Mouse (Mus musculus): Measurements from ENCODE around the gene Nphs2. TPM values are rescaled to one million over a fixed set of nuclear protein-coding genes. Genes with fewer than 3 reads are reported as not detected.

The Nphs2 gene
- polyA plus RNA-seq, 1 experiment from 2014 or later, result not detected

DNA sequence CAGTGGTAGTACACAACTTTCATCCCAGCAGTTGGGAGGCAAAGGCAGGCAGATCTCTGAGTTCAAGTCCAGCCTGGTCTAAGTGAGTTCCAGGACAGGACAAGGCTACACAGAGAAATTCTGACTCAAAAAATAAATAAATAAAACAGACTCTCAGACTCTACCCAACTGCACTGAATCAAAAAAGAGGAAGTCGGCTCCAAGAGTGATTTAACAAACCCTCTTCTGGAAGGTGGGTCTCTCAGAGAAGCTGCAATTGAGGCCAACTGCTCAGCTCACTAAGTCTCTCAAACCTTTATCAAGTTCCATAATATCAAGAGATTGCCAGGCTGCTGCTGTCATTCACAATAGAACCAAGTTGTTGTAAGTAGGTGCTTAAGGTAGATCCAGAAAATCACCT lies 1.9 kb upstream of the Nphs2 start:
- Histone ChIP-seq H3K4me2 (no peak overlapping the region), H3K36me3 (ENCODE audit: insufficient read depth) (no peaks in the 10 kb centered on the region), H3K4me1 (ENCODE audit: insufficient read depth) (no peaks in the 10 kb centered on the region), H3K4me3 (ENCODE audit: low read depth, low read length) (no peak overlapping the region), H3K9me3 (ENCODE audit: low read depth, low read length) (no peaks in the 10 kb centered on the region), H3K9ac (no peak overlapping the region), H3K27ac (ENCODE audit: low read depth) (no peak overlapping the region), H3K27me3 (ENCODE audit: insufficient read depth, low read length) (peaks cover 42% of the 10 kb centered on the region)
- DNase-seq (no peak), ATAC-seq (ENCODE audit: insufficient read depth) (no peak)
- 55% methylated on average over 1 of the region's 1 CpGs for WGBS
- no peak for TF ChIP-seq CTCF (IDR thresholded peaks at IDR 0.05; ENCODE audit: low read depth)

DNA sequence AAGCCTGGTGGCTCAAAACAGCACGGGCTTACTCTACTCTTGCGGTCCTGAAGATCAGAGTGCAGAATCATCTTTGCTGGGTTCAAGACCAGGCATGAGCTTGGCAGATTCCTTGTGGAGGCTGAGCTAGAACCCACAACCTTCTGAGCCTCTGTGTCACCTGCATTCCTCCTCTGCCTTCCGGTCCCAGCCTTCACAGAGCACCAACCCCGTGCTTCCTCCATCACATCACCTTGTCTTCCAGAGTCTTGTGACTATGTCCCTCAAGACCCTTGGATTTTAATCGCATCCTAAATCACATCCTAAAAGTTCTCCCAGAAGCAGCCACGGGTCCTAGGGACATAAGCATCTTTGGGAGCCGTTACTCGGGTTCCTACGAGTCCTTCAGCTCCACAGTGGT lies 12.6 kb downstream of the Nphs2 start:
- DNase-seq (no peak), ATAC-seq (ENCODE audit: insufficient read depth) (no peak)
- no peak for TF ChIP-seq CTCF (IDR thresholded peaks at IDR 0.05; ENCODE audit: low read depth)
- Histone ChIP-seq H3K9ac (no peak overlapping the region), H3K4me2 (no peak overlapping the region), H3K27me3 (ENCODE audit: insufficient read depth, low read length) (no peaks in the 10 kb centered on the region), H3K4me3 (ENCODE audit: low read depth, low read length) (no peak overlapping the region), H3K4me1 (ENCODE audit: insufficient read depth) (no peaks in the 10 kb centered on the region), H3K27ac (ENCODE audit: low read depth) (no peak overlapping the region), H3K9me3 (ENCODE audit: low read depth, low read length) (no peaks in the 10 kb centered on the region), H3K36me3 (ENCODE audit: insufficient read depth) (no peaks in the 10 kb centered on the region)
- WGBS, result 85% methylated on average over 9 of the region's 9 CpGs

DNA sequence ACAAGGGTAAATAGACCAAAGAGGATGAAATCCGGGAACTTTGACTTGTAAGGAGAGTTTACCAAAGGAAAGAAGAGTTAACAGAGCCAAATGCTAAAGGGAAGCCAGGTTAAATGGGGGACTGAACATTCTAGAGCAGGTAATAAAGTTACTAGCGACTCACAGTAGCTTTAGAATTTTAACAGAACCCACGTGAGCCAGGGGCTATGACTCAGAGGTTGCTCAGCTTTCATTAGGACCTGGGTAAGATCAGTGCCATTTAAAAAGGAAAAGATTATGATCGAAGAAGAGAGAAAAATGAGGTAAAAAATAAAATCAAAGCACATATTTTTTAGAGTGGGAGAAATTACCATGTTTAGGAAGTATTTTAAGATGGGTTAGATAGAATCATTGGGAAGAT lies 30.3 kb downstream of the Nphs2 start:
- ATAC-seq (ENCODE audit: insufficient read depth), result no peak
- H3K4me2 ChIP-seq, result no peak overlapping the region
- no peaks in the 10 kb centered on the region; the same call in 1 of the 2 replicates for H3K9me3 ChIP-seq (ENCODE audit: low read depth, low read length)
- no peaks in the 10 kb centered on the region for H3K36me3 ChIP-seq (ENCODE audit: insufficient read depth)
- H3K9ac ChIP-seq, result no peak overlapping the region
- no peak overlapping the region for H3K4me3 ChIP-seq (ENCODE audit: low read depth, low read length)
- whole genome bisulfite sequencing, result 66% methylated on average over 4 of the region's 4 CpGs
- H3K4me1 ChIP-seq (ENCODE audit: insufficient read depth), result no peaks in the 10 kb centered on the region
- DNase-seq, result no peak
- H3K27me3 ChIP-seq (ENCODE audit: insufficient read depth, low read length), result no peaks in the 10 kb centered on the region
- no peak overlapping the region for H3K27ac ChIP-seq (ENCODE audit: low read depth)
- TF ChIP-seq CTCF (IDR thresholded peaks at IDR 0.05; ENCODE audit: low read depth), result no peak

DNA sequence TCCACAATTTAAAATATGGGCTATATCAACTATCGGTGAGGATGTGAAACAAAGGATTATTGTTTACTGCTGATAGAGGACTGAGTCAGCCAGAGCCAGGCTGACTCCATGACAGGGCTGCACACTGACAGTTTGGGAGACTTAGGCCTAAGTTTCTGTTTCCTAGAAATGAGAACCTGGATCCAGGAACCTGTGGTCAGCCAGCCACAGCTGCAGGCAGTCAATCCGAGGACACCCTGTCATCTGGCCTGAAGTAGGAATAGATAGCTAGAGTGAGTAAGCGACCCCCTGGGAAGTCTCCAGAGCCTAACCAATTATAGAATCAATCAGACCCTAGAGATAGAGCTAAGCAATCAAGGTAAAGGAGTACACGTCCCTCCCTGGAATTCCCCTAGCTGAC lies 33.9 kb downstream of the Nphs2 start:
- Histone ChIP-seq H3K27me3 (ENCODE audit: insufficient read depth, low read length) (no peaks in the 10 kb centered on the region), H3K36me3 (ENCODE audit: insufficient read depth) (no peaks in the 10 kb centered on the region), H3K4me3 (ENCODE audit: low read depth, low read length) (no peak overlapping the region), H3K27ac (ENCODE audit: low read depth) (no peak overlapping the region), H3K9ac (no peak overlapping the region), H3K9me3 (ENCODE audit: low read depth, low read length) (no peaks in the 10 kb centered on the region), H3K4me2 (no peak overlapping the region), H3K4me1 (ENCODE audit: insufficient read depth) (no peaks in the 10 kb centered on the region)
- DNase-seq (no peak), ATAC-seq (ENCODE audit: insufficient read depth) (no peak)
- no peak for TF ChIP-seq CTCF (IDR thresholded peaks at IDR 0.05; ENCODE audit: low read depth)
- WGBS, result 41% methylated on average over 4 of the region's 4 CpGs

DNA sequence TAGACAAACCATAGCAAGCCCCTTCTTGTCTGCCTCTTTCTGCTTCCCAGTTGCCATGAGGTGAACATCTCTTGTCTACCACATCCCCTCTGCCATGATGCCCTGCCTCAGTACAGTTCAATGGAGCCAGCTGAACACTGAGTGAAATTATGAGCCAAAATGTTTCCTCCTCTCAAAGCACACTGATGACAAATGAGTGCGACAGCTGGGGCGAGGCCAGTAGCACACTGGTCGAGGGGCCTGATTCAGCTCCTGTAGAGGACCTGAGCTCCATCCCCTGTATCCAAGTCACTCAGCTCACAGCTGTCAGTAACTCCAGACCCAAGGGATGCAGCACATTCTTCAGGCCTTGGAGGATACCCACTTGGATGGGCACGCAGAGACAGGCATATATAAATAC lies 35.1 kb downstream of the Nphs2 start:
- no peak overlapping the region for H3K4me3 ChIP-seq (ENCODE audit: low read depth, low read length)
- no peak overlapping the region for H3K4me2 ChIP-seq
- no peaks in the 10 kb centered on the region for H3K9me3 ChIP-seq (ENCODE audit: low read depth, low read length)
- no peak overlapping the region for H3K27ac ChIP-seq (ENCODE audit: low read depth)
- no peak for TF ChIP-seq CTCF (IDR thresholded peaks at IDR 0.05; ENCODE audit: low read depth)
- no peak for ATAC-seq (ENCODE audit: insufficient read depth)
- H3K9ac ChIP-seq, result no peak overlapping the region
- H3K4me1 ChIP-seq (ENCODE audit: insufficient read depth), result no peaks in the 10 kb centered on the region
- DNase-seq, result no peak
- H3K36me3 ChIP-seq (ENCODE audit: insufficient read depth), result no peaks in the 10 kb centered on the region
- WGBS, result 81% methylated on average over 4 of the region's 4 CpGs
- H3K27me3 ChIP-seq (ENCODE audit: insufficient read depth, low read length), result no peaks in the 10 kb centered on the region

DNA sequence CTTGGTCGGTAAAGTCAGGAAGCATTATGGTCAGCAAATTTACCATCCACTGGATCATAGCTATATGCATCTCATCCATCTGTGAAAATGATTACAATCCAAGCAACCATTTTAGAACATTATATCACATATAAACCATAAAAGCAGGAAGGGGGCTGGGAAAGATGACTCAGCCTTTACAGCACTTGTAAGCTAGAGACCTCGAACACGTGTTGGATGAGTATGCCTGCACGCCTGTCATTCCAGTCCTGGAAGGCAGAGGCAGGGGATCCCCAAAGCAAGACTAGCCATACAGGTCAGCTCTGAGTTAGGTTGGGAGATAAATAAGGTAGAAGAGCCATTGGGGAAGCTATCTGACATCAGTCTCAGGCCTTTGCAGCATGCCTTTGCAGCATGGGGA lies 38.5 kb downstream of the Nphs2 start:
- Histone ChIP-seq H3K4me2 (no peak overlapping the region), H3K27me3 (ENCODE audit: insufficient read depth, low read length) (no peaks in the 10 kb centered on the region), H3K9ac (no peak overlapping the region), H3K4me3 (ENCODE audit: low read depth, low read length) (no peak overlapping the region), H3K36me3 (ENCODE audit: insufficient read depth) (no peaks in the 10 kb centered on the region), H3K27ac (ENCODE audit: low read depth) (no peak overlapping the region), H3K9me3 (ENCODE audit: low read depth, low read length) (no peaks in the 10 kb centered on the region), H3K4me1 (ENCODE audit: insufficient read depth) (no peaks in the 10 kb centered on the region)
- ATAC-seq (ENCODE audit: insufficient read depth) (no peak), DNase-seq (no peak)
- 70% methylated on average over 4 of the region's 4 CpGs for WGBS
- TF ChIP-seq CTCF (IDR thresholded peaks at IDR 0.05; ENCODE audit: low read depth), result no peak

DNA sequence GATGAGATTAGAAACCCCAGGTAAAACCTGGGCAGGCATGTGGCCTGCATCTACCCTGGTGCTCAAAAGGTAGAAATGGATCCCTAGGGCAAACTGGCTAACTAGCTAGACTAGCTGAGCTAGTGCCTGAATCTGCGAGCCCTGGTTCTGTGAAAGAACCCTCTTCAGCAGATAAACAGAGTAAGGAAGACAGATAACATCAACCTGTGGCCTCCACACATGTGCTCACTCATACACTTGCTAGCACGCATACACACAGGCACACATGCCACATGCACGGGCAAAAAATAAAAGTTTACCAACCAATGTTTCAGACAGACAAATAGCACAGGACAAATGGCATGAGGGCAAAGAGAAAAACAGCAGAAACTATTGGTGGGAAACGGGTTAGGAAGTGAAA lies 39.9 kb downstream of the Nphs2 start:
- no peaks in the 10 kb centered on the region for H3K36me3 ChIP-seq (ENCODE audit: insufficient read depth)
- H3K27me3 ChIP-seq (ENCODE audit: insufficient read depth, low read length), result no peaks in the 10 kb centered on the region
- H3K9me3 ChIP-seq (ENCODE audit: low read depth, low read length), result no peaks in the 10 kb centered on the region
- no peak for DNase-seq
- no peak for ATAC-seq (ENCODE audit: insufficient read depth)
- no peaks in the 10 kb centered on the region for H3K4me1 ChIP-seq (ENCODE audit: insufficient read depth)
- TF ChIP-seq CTCF (IDR thresholded peaks at IDR 0.05; ENCODE audit: low read depth), result no peak
- no peak overlapping the region for H3K4me2 ChIP-seq
- no peak overlapping the region for H3K9ac ChIP-seq
- H3K27ac ChIP-seq (ENCODE audit: low read depth), result no peak overlapping the region
- WGBS, result 77% methylated on average over 4 of the region's 4 CpGs
- H3K4me3 ChIP-seq (ENCODE audit: low read depth, low read length), result no peak overlapping the region

DNA sequence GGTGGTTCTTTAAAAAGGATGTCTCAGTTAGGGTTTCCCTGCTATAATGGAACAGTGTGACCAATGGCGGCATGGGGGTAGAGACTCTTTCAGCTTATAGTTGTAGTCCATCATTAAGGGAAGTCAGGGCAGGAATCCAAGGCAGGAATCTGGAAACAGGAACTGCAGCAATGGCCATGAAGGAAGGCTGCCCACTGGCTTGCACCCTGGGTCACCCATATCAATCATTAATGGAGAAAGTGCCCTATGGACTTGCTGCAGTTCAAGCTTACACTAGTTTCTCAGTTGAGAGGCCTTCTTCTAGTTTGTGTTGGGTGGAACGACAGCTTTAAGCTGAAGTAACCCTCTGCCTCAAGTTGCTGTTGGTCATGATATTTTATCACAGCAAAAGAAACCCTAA lies 41.9 kb downstream of the Nphs2 start:
- WGBS, result 87% methylated on average over 2 of the region's 2 CpGs

More for the DNA sequence above, 41.9 kb downstream of the Nphs2 start:
- Histone ChIP-seq H3K4me1 (ENCODE audit: insufficient read depth) (no peaks in the 10 kb centered on the region), H3K4me2 (no peak overlapping the region), H3K9ac (no peak overlapping the region), H3K27me3 (ENCODE audit: insufficient read depth, low read length) (no peaks in the 10 kb centered on the region), H3K9me3 (ENCODE audit: low read depth, low read length) (no peaks in the 10 kb centered on the region), H3K4me3 (ENCODE audit: low read depth, low read length) (no peak overlapping the region), H3K36me3 (ENCODE audit: insufficient read depth) (no peaks in the 10 kb centered on the region), H3K27ac (ENCODE audit: low read depth) (no peak overlapping the region)
- DNase-seq (no peak), ATAC-seq (ENCODE audit: insufficient read depth) (no peak)
- no peak for TF ChIP-seq CTCF (IDR thresholded peaks at IDR 0.05; ENCODE audit: low read depth)

Measured in lung, embryonic 14.5 days (tissue).